Mouse (Mus musculus) brain, embryonic 14.5 days (tissue): ENCODE measurements around the gene Rnf166.

Source experiments
- CTCF ChIP-seq: fragments of 200-500 bp; IDR thresholded peaks from 2 replicates; pipeline ENCODE4 v1.5.1; 2012; ENCODE audit warnings: inconsistent platforms, mild to moderate bottlenecking, moderate library complexity, borderline replicate concordance; ENCODE audit not compliant: insufficient read depth, insufficient read length; ENCODE audit errors: extremely low read depth
- POLR2A ChIP-seq: fragments of 200-500 bp; IDR thresholded peaks from 2 replicates; pipeline ENCODE4 v1.6.1; 2012; ENCODE audit warnings: mild to moderate bottlenecking, inconsistent platforms, borderline replicate concordance; ENCODE audit not compliant: poor library complexity, insufficient read depth, insufficient read length, severe bottlenecking; ENCODE audit errors: extremely low read depth

DNA sequence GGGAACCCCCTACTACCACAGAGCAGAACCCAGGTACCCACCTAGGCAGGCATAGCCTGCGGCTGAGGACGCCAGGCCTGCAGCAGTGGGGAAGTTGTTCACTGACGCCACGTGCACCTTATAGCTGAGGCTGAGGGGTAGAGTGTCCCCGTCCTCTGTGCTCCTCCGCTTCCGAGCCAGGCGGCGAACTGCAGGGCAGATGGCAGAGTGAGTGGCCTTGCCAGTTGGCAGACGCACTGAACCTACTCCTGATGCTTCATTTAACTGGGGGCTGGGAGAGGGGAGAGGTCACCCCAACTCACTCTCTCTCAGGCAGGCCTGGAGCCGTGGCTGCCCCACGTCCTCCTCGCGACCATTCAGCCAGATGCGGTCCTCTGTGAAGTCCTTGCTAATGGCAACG is 36.5 kb downstream of the Rnf166 start:
- TF ChIP-seq POLR2A (no peak), CTCF (no peak)
